Mouse (Mus musculus): ENCODE measurements around the gene Fance.

DNA sequence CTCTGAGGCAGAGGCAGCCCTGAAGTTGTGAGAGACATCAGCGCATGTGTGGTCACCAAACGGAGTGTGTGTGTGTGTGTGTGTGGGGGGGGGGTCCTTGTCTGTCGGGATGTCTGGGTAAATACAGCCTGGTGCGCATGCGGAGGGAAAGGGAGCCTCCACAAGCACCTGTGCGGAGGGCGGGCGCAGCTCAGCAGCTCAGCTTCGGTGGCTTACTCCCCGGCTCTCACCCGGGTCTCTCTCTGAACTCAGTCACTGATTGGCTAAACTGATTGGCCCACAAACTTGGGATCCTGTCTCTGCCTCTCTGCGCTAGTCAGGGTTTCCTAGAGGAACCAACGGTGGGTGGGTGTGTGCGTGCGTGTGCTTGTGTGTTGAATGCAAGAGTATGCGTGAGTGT is 61.2 kb downstream of the Fance start:
- TF ChIP-seq POLR2A (IDR thresholded peaks at IDR 0.05; ENCODE audit: borderline replicate concordance, extremely low read depth, low read depth, low read length), result no peak
- TF ChIP-seq CTCF (IDR thresholded peaks at IDR 0.05; ENCODE audit: insufficient read depth, low read length), result no peak
